Mouse (Mus musculus) forebrain, embryonic 11.5 days (tissue): Measurements from ENCODE around the gene Exoc3l. TPM values are rescaled to one million over a fixed set of nuclear protein-coding genes. Genes with fewer than 3 reads are reported as not detected.
"Not testable (repeated sequence)": the region's sequence is repeated elsewhere in the genome, so short reads cannot be mapped to it uniquely, and the experiment has no call there.

Experiments
- ATAC-seq: fragments of 200-750 bp; cut with Nextera tagmentation; replicated peaks from 2 replicates; pipeline ENCODE4 v1.8.0; 2017; ENCODE audit warnings: moderate TSS enrichment; ENCODE audit not compliant: low FRiP score
- DNase-seq: peaks from one replicate; pipeline ENCODE4 v3.0.0-alpha.2; 2017; ENCODE audit warnings: low spot score
- H3K27ac ChIP-seq: fragments of 300-500 bp; sonication (generic); 2 replicates; pipeline ENCODE4 v1.5.1; 2014; ENCODE audit warnings: low read depth, low read length
- H3K27me3 ChIP-seq: fragments of 300-500 bp; sonication (generic); 2 replicates; pipeline ENCODE4 v1.6.1; 2014; ENCODE audit warnings: mild to moderate bottlenecking, low read length, mixed read lengths; ENCODE audit not compliant: control insufficient read depth, insufficient read depth
- H3K36me3 ChIP-seq: fragments of 300-500 bp; sonication (generic); 2 replicates; pipeline ENCODE4 v1.6.1; 2014; ENCODE audit warnings: mild to moderate bottlenecking, low read length, moderate library complexity, mixed read lengths; ENCODE audit not compliant: control insufficient read depth, insufficient read depth
- H3K4me1 ChIP-seq: fragments of 300-500 bp; sonication (generic); replicated peaks from 2 replicates; pipeline ENCODE4 v1.6.1; 2014; ENCODE audit warnings: low read length, mixed read lengths; ENCODE audit not compliant: control insufficient read depth, insufficient read depth
- H3K4me2 ChIP-seq: fragments of 300-500 bp; sonication (generic); 2 replicates; pipeline ENCODE4 v1.6.1; 2014; ENCODE audit warnings: low read depth, mild to moderate bottlenecking, low read length, moderate library complexity, mixed read lengths; ENCODE audit not compliant: severe bottlenecking
- H3K4me3 ChIP-seq: fragments of 300-500 bp; sonication (generic); 2 replicates; pipeline ENCODE4 v1.5.1; 2014; ENCODE audit warnings: low read depth, low read length
- H3K9ac ChIP-seq: fragments of 300-500 bp; sonication (generic); 2 replicates; pipeline ENCODE4 v1.6.1; 2014; ENCODE audit warnings: low read length
- H3K9me3 ChIP-seq: fragments of 300-500 bp; sonication (generic); 2 replicates; pipeline ENCODE4 v1.6.1; 2016; ENCODE audit warnings: low read length, mixed read lengths; ENCODE audit not compliant: control insufficient read depth
- WGBS: fragments of 180-500 bp; shearing (Covaris S2); extraction: QIAGEN DNeasy Blood & Tissue Kit; methylation state at CpG from one replicate; pipeline ENCODE4 v1.1.7; 2014; 5-methylcytosine and 5-hydroxymethylcytosine counted together
- polyA plus RNA-seq: library from polyadenylated mRNA; unstranded; fragments of >200 nt; fragmentation: Nextera tagmentation; extraction: Ambion mirVana; gene quantifications from 2 replicates; pipeline ENCODE4 v1.2.1, GENCODE M21; 2014

The Exoc3l gene
- polyA plus RNA-seq, 1 experiment from 2014 or later, result 10.3 TPM

- H3K36me3 ChIP-seq, H3K27ac ChIP-seq, H3K4me3 ChIP-seq, H3K9ac ChIP-seq, H3K27me3 ChIP-seq, ATAC-seq, H3K9me3 ChIP-seq, H3K4me2 ChIP-seq: not testable (repeated sequence)
- WGBS, result 85% methylated on average over 8 of the region's 8 CpGs
- peaks cover 13% of the 10 kb centered on the region for H3K4me1 ChIP-seq
- DNase-seq, result peak; percentile 43
These were observed 4.5 kb downstream of the Exoc3l start for GRCm38 (mm10) chr8:105291364-105291763.

- Histone ChIP-seq H3K4me1 (peaks cover 13% of the 10 kb centered on the region), H3K9me3 (no peaks in the 10 kb centered on the region), H3K36me3 (no peaks in the 10 kb centered on the region), H3K4me3 (peak overlapping the region; percentile 39), H3K4me2 (peak overlapping the region; percentile 74; the same call in 1 of the 2 replicates), H3K27me3 (peaks cover 9% of the 10 kb centered on the region), H3K27ac (no peak overlapping the region), H3K9ac (no peak overlapping the region)
- 6% methylated on average over 31 of the region's 31 CpGs for WGBS
- DNase-seq, result peak; percentile 92
- no peak for ATAC-seq
These were observed 5.2 kb downstream of the Exoc3l start for GRCm38 (mm10) chr8:105290554-105291314.

GRCm38 (mm10) chr8:105289805-105290460 is 6.0 kb downstream of the Exoc3l start, which contains the start of gene 4931428F04Rik:
TSS of gene 4931428F04Rik (minus strand) at chr8:105289864.
- ATAC-seq (peak; percentile 50), DNase-seq (peak; percentile 81)
- H3K36me3 ChIP-seq, result no peaks in the 10 kb centered on the region
- H3K27ac ChIP-seq, result peak within 1 kb of the TSS; percentile 73
- H3K4me2 ChIP-seq, result peak within 1 kb of the TSS; percentile 74
- peaks cover 9% of the 10 kb centered on the region for H3K27me3 ChIP-seq
- no peaks in the 10 kb centered on the region for H3K9me3 ChIP-seq
- peak within 1 kb of the TSS; percentile 39 for H3K4me3 ChIP-seq
- 1% methylated on average over 42 of the region's 43 CpGs for WGBS
- H3K9ac ChIP-seq, result peak within 1 kb of the TSS; percentile 65
- peaks cover 13% of the 10 kb centered on the region for H3K4me1 ChIP-seq

GRCm38 (mm10) chr8:105288958-105289732 is 6.8 kb downstream of the Exoc3l start:
- Histone ChIP-seq H3K4me3 (peak overlapping the region; percentile 39), H3K27me3 (peaks cover 9% of the 10 kb centered on the region), H3K4me1 (peaks cover 13% of the 10 kb centered on the region), H3K27ac (peak overlapping the region; percentile 73), H3K4me2 (peak overlapping the region; percentile 74), H3K9me3 (no peaks in the 10 kb centered on the region), H3K36me3 (no peaks in the 10 kb centered on the region; the same call in 1 of the 2 replicates), H3K9ac (peak overlapping the region; percentile 65)
- DNase-seq (peak; percentile 97), ATAC-seq (peak; percentile 93)
- WGBS, result under 1% methylated on average over 53 of the region's 53 CpGs

GRCm38 (mm10) chr8:105288231-105288630 is 7.7 kb downstream of the Exoc3l start:
- H3K4me3 ChIP-seq, result peak overlapping the region; percentile 39; the same call in 1 of the 2 replicates
- peaks cover 13% of the 10 kb centered on the region for H3K4me1 ChIP-seq
- peaks cover 9% of the 10 kb centered on the region for H3K27me3 ChIP-seq
- WGBS, result 87% methylated on average over 5 of the region's 5 CpGs
- peak overlapping the region; percentile 14; the same call in 1 of the 2 replicates for H3K9ac ChIP-seq
- H3K4me2 ChIP-seq, result peak overlapping the region; percentile 74
- H3K9me3 ChIP-seq, result no peaks in the 10 kb centered on the region
- ATAC-seq (no peak), DNase-seq (peak; percentile 47)
- H3K27ac ChIP-seq, result no peak overlapping the region
- no peaks in the 10 kb centered on the region; the same call in 1 of the 2 replicates for H3K36me3 ChIP-seq

- no peak overlapping the region for H3K4me3 ChIP-seq
- H3K4me1 ChIP-seq, result peaks cover 13% of the 10 kb centered on the region
- 86% methylated on average over 4 of the region's 4 CpGs for WGBS
- DNase-seq (no peak), ATAC-seq (no peak)
- H3K27me3 ChIP-seq, result peaks cover 9% of the 10 kb centered on the region
- H3K9ac ChIP-seq, result no peak overlapping the region
- H3K4me2 ChIP-seq, result no peak overlapping the region
- H3K27ac ChIP-seq, result no peak overlapping the region
- no peaks in the 10 kb centered on the region; the same call in 1 of the 2 replicates for H3K36me3 ChIP-seq
- no peaks in the 10 kb centered on the region for H3K9me3 ChIP-seq
These were observed 9.0 kb downstream of the Exoc3l start for GRCm38 (mm10) chr8:105286907-105287306.

- no peaks in the 10 kb centered on the region for H3K9me3 ChIP-seq
- H3K4me3 ChIP-seq, result no peak overlapping the region
- peaks cover 6% of the 10 kb centered on the region for H3K27me3 ChIP-seq
- no peaks in the 10 kb centered on the region; the same call in 1 of the 2 replicates for H3K36me3 ChIP-seq
- H3K4me2 ChIP-seq, result no peak overlapping the region
- WGBS, result 44% methylated on average over 12 of the region's 12 CpGs
- H3K9ac ChIP-seq, result no peak overlapping the region
- no peak overlapping the region for H3K27ac ChIP-seq
- peaks cover 12% of the 10 kb centered on the region for H3K4me1 ChIP-seq
- DNase-seq (peak; percentile 47), ATAC-seq (no peak)
These were observed 10.4 kb downstream of the Exoc3l start for GRCm38 (mm10) chr8:105285514-105285913.

GRCm38 (mm10) chr8:105283074-105283473 is 12.8 kb downstream of the Exoc3l start:
- Histone ChIP-seq H3K4me3 (no peak overlapping the region), H3K4me2 (no peak overlapping the region), H3K27me3 (peaks cover 23% of the 10 kb centered on the region), H3K4me1 (peaks cover 2% of the 10 kb centered on the region; the same call in 1 of the 2 replicates), H3K9ac (no peak overlapping the region), H3K27ac (no peak overlapping the region), H3K9me3 (no peaks in the 10 kb centered on the region), H3K36me3 (no peaks in the 10 kb centered on the region; the same call in 1 of the 2 replicates)
- ATAC-seq (peak; percentile 47), DNase-seq (peak; percentile 77)
- 19% methylated on average over 23 of the region's 23 CpGs for WGBS
